Mouse (Mus musculus) liver, embryonic 16.5 days (tissue): ENCODE measurements around the gene Ddx10. TPM values are rescaled to one million over a fixed set of nuclear protein-coding genes. Genes with fewer than 3 reads are reported as not detected.

Experiments used
- ATAC-seq: fragments of 200-750 bp; cut with Nextera tagmentation; 2 replicates; pipeline ENCODE4 v1.8.0; 2017; ENCODE audit warnings: low read depth, mild to moderate bottlenecking, moderate number of reproducible peaks, moderate library complexity
- H3K27ac ChIP-seq: fragments of 300-500 bp; sonication (generic); 2 replicates; pipeline ENCODE4 v1.5.1; 2014; ENCODE audit warnings: mild to moderate bottlenecking, low read length
- H3K27me3 ChIP-seq: fragments of 300-500 bp; sonication (generic); 2 replicates; pipeline ENCODE4 v1.6.1; 2014; ENCODE audit warnings: low read depth, low read length, mixed read lengths; ENCODE audit not compliant: control insufficient read depth, insufficient read depth
- H3K36me3 ChIP-seq: fragments of 300-500 bp; sonication (generic); 2 replicates; pipeline ENCODE4 v1.6.1; 2014; ENCODE audit warnings: mild to moderate bottlenecking; ENCODE audit not compliant: control insufficient read depth, insufficient read depth
- H3K4me1 ChIP-seq: fragments of 300-500 bp; sonication (generic); 2 replicates; pipeline ENCODE4 v1.6.1; 2014; ENCODE audit warnings: low read depth, low read length, mixed read lengths; ENCODE audit not compliant: control insufficient read depth
- H3K4me2 ChIP-seq: fragments of 300-500 bp; sonication (generic); 2 replicates; pipeline ENCODE4 v1.6.1; 2014; ENCODE audit warnings: low read depth, low read length, mixed read lengths
- H3K4me3 ChIP-seq: fragments of 300-500 bp; sonication (generic); 2 replicates; pipeline ENCODE4 v1.5.1; 2014; ENCODE audit warnings: low read depth, mild to moderate bottlenecking, low read length
- H3K9ac ChIP-seq: fragments of 300-500 bp; sonication (generic); 2 replicates; pipeline ENCODE4 v1.6.1; 2014; ENCODE audit warnings: low read depth, low read length
- H3K9me3 ChIP-seq: fragments of 300-500 bp; sonication (generic); replicated peaks from 2 replicates; pipeline ENCODE4 v1.6.1; 2016; ENCODE audit warnings: low read length; ENCODE audit not compliant: control insufficient read depth
- WGBS: fragments of 180-500 bp; shearing (Covaris S2); extraction: QIAGEN DNeasy Blood & Tissue Kit; methylation state at CpG from one replicate; pipeline ENCODE4 v1.1.7; 2014; ENCODE audit not compliant: insufficient replicate concordance; 5-methylcytosine and 5-hydroxymethylcytosine counted together
- polyA plus RNA-seq: library from polyadenylated mRNA; unstranded; fragments of >200 nt; fragmentation: Nextera tagmentation; extraction: Ambion mirVana; gene quantifications from 2 replicates; pipeline ENCODE4 v1.2.1, GENCODE M21; 2015

Ddx10 gene
- polyA plus RNA-seq, result 8.5 and 10.1 TPM in 2 replicates

GRCm38 (mm10) chr9:53247953-53248397, at the start of gene Ddx10:
TSS of gene Ddx10 (minus strand) at chr9:53248053.
- Histone ChIP-seq H3K4me3 (peak within 1 kb of the TSS; percentile 86), H3K4me2 (peak within 1 kb of the TSS; percentile 97), H3K27ac (no peak within 1 kb of the TSS), H3K9me3 (no peaks in the 10 kb centered on the region), H3K9ac (peak within 1 kb of the TSS; percentile 75), H3K27me3 (no peaks in the 10 kb centered on the region), H3K4me1 (peaks cover 8% of the 10 kb centered on the region), H3K36me3 (no peaks in the 10 kb centered on the region)
- under 1% methylated on average over 35 of the region's 35 CpGs for WGBS
- ATAC-seq, result peak; percentile 100

DNA sequence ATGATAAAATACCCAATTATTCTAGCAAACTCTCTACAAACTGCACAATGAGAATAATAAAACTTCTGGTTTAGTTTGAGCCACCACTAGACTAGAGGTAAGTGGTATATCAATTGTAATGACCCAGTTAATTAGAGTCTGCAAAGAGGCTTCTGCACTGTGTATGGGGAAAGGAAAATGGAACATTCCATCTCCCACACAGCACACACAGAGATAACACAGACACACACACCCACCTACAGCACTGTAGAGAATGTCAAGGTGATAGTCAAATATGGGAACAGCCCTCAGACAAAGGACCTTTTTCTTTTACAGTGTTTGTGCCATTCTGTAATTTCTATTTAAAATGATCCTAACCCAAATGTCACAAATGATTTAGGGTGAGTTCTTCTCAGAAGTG, 45.0 kb upstream of the Ddx10 start:
- Histone ChIP-seq H3K4me1 (no peaks in the 10 kb centered on the region), H3K36me3 (no peaks in the 10 kb centered on the region), H3K4me2 (no peak overlapping the region), H3K27ac (no peak overlapping the region), H3K27me3 (no peaks in the 10 kb centered on the region), H3K4me3 (no peak overlapping the region), H3K9ac (no peak overlapping the region), H3K9me3 (no peaks in the 10 kb centered on the region)
- ATAC-seq, result no peak

GRCm38 (mm10) chr9:53290006-53290405, 42.2 kb upstream of the Ddx10 start:
- no peak overlapping the region for H3K9ac ChIP-seq
- no peak overlapping the region for H3K4me2 ChIP-seq
- H3K27ac ChIP-seq, result no peak overlapping the region
- no peak overlapping the region for H3K4me3 ChIP-seq
- 48% methylated on average over 3 of the region's 3 CpGs for WGBS
- no peak for ATAC-seq
- H3K4me1 ChIP-seq, result no peaks in the 10 kb centered on the region
- H3K27me3 ChIP-seq, result no peaks in the 10 kb centered on the region
- no peaks in the 10 kb centered on the region for H3K36me3 ChIP-seq
- no peaks in the 10 kb centered on the region for H3K9me3 ChIP-seq

- Histone ChIP-seq H3K27ac (no peak overlapping the region), H3K4me3 (no peak overlapping the region), H3K36me3 (no peaks in the 10 kb centered on the region), H3K4me2 (no peak overlapping the region), H3K27me3 (no peaks in the 10 kb centered on the region), H3K9ac (no peak overlapping the region), H3K9me3 (no peaks in the 10 kb centered on the region), H3K4me1 (no peaks in the 10 kb centered on the region)
- ATAC-seq, result no peak
- 57% methylated on average over 6 of the region's 6 CpGs for WGBS
These were observed 38.9 kb upstream of the Ddx10 start for GRCm38 (mm10) chr9:53286793-53287192.

DNA sequence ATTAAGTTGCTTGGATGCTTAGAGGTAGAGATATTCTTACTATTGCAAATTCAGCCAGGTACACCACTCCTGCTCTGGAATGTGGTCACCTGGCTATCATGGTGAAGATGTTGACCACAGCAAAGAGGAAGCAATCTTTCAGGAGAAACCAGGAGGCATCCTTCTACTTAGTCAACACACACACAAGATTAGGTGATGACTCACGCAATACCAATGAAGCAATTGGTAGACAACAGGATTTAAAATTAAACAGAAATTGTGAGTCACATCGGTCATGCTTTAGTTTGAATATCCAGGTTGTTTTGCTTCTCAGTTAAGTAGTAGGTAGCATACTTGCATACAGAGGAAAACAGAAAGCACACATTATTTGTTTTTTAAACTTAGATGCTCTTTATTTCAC, 31.1 kb upstream of the Ddx10 start:
- ATAC-seq, result no peak
- no peaks in the 10 kb centered on the region for H3K4me1 ChIP-seq
- no peak overlapping the region for H3K4me2 ChIP-seq
- H3K4me3 ChIP-seq, result no peak overlapping the region
- H3K9me3 ChIP-seq, result no peaks in the 10 kb centered on the region
- no peaks in the 10 kb centered on the region for H3K36me3 ChIP-seq
- 72% methylated on average over 2 of the region's 2 CpGs for WGBS
- no peak overlapping the region for H3K27ac ChIP-seq
- no peak overlapping the region for H3K9ac ChIP-seq
- no peaks in the 10 kb centered on the region for H3K27me3 ChIP-seq

GRCm38 (mm10) chr9:53276381-53276780, 28.5 kb upstream of the Ddx10 start:
- H3K27me3 ChIP-seq, result no peaks in the 10 kb centered on the region
- no peak for ATAC-seq
- H3K27ac ChIP-seq, result no peak overlapping the region
- H3K9me3 ChIP-seq, result no peaks in the 10 kb centered on the region
- no peak overlapping the region for H3K4me3 ChIP-seq
- WGBS, result 76% methylated on average over 1 of the region's 1 CpGs
- H3K4me1 ChIP-seq, result no peaks in the 10 kb centered on the region
- H3K4me2 ChIP-seq, result no peak overlapping the region
- no peaks in the 10 kb centered on the region for H3K36me3 ChIP-seq
- no peak overlapping the region for H3K9ac ChIP-seq

DNA sequence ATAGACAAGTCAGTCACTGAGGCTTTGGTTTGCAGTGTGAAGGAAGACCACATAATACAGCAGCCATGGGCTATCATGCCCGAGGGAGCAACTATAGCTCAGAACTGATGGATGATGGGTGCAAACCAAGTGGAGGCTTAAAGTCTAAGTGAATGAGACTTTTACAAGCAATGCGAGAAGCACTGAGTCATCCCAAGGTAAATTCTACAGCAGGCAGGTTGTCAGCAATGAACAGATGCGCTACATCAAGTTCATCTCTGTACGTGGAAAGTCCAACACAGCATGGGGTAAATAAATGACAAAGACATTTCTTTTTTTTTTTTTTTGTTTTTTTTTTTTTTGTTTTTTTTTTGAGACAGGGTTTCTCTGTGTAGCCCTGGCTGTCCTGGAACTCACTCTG, 24.9 kb upstream of the Ddx10 start:
- Histone ChIP-seq H3K9me3 (no peaks in the 10 kb centered on the region), H3K4me3 (no peak overlapping the region), H3K4me1 (no peaks in the 10 kb centered on the region), H3K27me3 (no peaks in the 10 kb centered on the region), H3K9ac (no peak overlapping the region), H3K36me3 (no peaks in the 10 kb centered on the region), H3K4me2 (no peak overlapping the region), H3K27ac (no peak overlapping the region)
- WGBS, result 66% methylated on average over 4 of the region's 4 CpGs
- no peak for ATAC-seq

DNA sequence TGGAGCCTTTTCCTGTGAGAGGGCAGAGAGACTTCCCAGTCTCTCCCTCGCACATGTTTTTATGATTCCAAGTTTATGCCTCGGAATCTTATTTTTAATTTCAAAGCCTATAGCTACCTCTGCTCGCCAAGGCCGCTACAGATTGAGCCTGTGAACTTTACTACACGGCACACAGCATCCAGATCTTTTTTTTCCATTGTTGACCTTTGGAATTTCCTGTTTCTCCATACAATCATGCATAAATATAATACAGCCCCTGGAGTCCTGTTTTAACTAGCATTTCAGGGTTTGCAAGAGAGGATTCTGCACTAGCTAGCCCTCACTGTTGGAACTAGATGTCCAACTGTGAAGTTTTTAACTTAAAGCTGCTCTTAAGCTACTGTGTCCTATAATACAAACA, 24.4 kb upstream of the Ddx10 start:
- 52% methylated on average over 5 of the region's 5 CpGs for WGBS

DNA sequence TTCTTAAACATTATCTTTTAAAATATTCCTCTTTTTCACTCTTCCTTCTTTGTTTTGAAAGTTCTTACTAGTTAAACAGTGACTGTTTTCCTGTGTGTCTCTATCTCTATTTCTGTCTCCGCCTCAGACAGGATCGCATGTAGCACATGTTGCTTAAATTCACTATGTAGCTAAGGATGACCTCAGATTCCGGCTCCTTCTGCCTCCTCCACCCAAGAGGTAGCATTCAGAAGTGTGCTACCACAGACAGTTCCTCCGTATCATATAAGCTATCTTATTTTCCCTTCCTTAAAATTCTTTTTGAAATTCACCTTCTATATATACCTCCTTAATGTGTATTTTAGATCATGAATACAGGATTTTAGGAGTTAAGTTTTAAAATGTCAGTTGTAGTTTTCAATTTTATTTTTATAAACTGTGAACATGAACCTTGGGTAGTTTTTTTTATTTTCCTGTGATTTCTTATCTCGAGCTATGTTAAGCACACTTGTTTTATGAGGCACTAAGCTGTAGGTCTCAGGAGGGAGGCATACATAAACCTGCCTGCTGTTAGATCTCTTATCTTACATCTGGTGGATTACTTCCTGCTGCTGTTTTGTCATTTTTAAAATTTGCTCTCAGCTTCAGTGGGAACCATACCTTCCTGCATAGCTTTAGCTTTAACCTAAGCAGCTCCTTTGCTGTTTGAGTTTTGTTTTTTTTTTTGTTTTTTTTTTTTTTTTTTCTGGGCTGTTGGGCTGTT, 23.6 kb upstream of the Ddx10 start:
- H3K9ac ChIP-seq, result no peak overlapping the region
- 28% methylated on average over 5 of the region's 5 CpGs for WGBS
- H3K9me3 ChIP-seq, result no peaks in the 10 kb centered on the region
- no peak overlapping the region for H3K4me2 ChIP-seq
- H3K4me3 ChIP-seq, result no peak overlapping the region
- no peak for ATAC-seq
- no peak overlapping the region for H3K27ac ChIP-seq
- H3K27me3 ChIP-seq, result no peaks in the 10 kb centered on the region
- H3K4me1 ChIP-seq, result no peaks in the 10 kb centered on the region
- no peaks in the 10 kb centered on the region for H3K36me3 ChIP-seq

More for the DNA sequence above, 24.4 kb upstream of the Ddx10 start:
- no peaks in the 10 kb centered on the region for H3K36me3 ChIP-seq
- no peak for ATAC-seq
- H3K4me1 ChIP-seq, result no peaks in the 10 kb centered on the region
- no peak overlapping the region for H3K4me2 ChIP-seq
- H3K4me3 ChIP-seq, result no peak overlapping the region
- H3K9me3 ChIP-seq, result no peaks in the 10 kb centered on the region
- H3K27ac ChIP-seq, result no peak overlapping the region
- H3K27me3 ChIP-seq, result no peaks in the 10 kb centered on the region
- no peak overlapping the region for H3K9ac ChIP-seq
